Mouse (Mus musculus): ENCODE results near the gene Baiap2. TPM values are rescaled to one million over a fixed set of nuclear protein-coding genes. Genes with fewer than 3 reads are reported as not detected.
A peak's percentile ranks its signal among the peaks of the same experiment; 100 is the strongest.

Baiap2 gene
- polyA plus RNA-seq, 1 experiment from 2014 or later, result 13.9 TPM

DNA sequence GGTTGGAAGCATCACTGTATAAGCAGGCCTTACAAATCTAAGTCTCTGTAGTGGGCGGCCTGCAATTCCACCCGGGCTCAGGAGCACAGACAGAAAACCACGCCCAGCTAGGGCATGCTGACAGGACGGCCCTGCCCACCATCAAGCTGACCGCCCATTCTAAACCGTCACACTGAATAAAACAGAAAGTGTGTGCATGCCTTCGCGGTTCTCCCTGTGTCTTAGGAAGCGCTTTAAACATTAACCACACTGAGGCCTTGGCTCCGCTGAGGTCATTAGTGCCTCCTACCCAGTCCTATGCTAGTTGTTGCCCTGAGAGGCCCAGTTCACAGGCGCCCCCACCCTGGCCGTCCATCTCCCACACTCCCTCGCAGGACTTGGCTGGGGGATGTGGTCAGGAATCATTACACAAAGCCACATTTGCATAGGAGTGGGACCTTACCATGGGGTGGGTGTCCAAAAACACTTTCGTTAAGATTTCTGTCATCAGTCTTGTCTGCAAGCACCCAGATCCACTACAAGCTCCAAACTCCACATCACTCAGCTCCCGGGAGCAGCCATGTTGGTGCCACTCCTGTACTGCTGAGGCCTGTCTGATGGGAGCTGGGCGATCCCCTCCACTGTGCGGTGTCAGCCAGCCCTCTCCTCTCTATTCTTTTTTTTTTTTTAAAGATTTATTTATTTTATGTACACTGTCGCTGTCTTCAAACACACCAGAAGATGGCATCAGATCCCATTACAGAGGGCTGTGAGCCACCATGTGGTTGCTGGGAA lies 85.9 kb downstream of the Baiap2 start:
- Histone ChIP-seq H3K4me1 (ENCODE audit: control insufficient read depth, insufficient read depth, low read length) (no peaks in the 10 kb centered on the region), H3K4me2 (ENCODE audit: low read depth, low read length) (no peak overlapping the region), H3K9me3 (replicated peaks; ENCODE audit: control insufficient read depth, low read length) (no peaks in the 10 kb centered on the region), H3K36me3 (ENCODE audit: control insufficient read depth, insufficient read depth) (no peaks in the 10 kb centered on the region), H3K9ac (ENCODE audit: low read length) (no peak overlapping the region), H3K27me3 (ENCODE audit: control insufficient read depth, insufficient read depth, low read length) (no peaks in the 10 kb centered on the region), H3K27ac (ENCODE audit: low read length) (no peak overlapping the region), H3K4me3 (ENCODE audit: low read length) (no peak overlapping the region)
- 71% methylated on average over 18 of the region's 18 CpGs for WGBS
- no peak for ATAC-seq (replicated peaks; ENCODE audit: extremely low read depth, insufficient read depth, low FRiP score)

DNA sequence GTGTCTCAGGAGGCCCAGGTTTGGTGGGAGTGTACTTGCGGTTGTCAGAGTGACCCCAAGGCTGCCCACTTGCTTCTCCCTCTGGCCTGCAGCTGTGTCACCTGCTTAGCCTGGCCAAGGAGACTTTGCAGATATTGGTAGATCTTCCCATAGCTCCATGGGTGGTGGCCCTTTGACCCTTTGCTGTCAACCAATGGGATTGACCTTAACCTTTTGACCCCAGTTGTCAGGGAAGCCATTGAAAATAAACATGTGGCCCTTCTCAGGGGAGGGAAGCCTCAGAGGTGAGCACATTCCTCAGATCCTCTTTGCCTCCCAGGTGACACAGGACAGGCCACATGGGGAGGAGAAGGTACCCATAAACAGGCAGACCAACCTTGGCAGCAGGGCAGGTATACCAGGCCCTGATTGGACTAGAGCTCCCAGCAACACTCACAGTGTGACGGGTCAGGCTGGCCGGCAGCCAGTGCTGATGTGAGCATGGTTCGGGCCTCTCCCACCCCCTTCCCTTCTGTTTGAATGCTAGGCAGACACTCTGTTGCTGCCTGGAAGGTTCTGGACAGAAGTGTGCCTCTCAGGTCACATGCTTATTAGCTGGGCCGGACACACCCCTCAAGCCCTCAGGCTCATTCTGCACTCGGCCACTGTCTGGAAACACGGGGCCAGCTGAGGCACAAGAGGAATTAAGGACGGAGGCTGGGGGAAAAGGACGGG lies 87.0 kb downstream of the Baiap2 start:
- Histone ChIP-seq H3K4me1 (ENCODE audit: control insufficient read depth, insufficient read depth, low read length) (no peaks in the 10 kb centered on the region), H3K4me3 (ENCODE audit: low read length) (no peak overlapping the region), H3K9me3 (replicated peaks; ENCODE audit: control insufficient read depth, low read length) (no peaks in the 10 kb centered on the region), H3K27me3 (ENCODE audit: control insufficient read depth, insufficient read depth, low read length) (no peaks in the 10 kb centered on the region), H3K27ac (ENCODE audit: low read length) (no peak overlapping the region), H3K4me2 (ENCODE audit: low read depth, low read length) (no peak overlapping the region), H3K36me3 (ENCODE audit: control insufficient read depth, insufficient read depth) (no peaks in the 10 kb centered on the region), H3K9ac (ENCODE audit: low read length) (no peak overlapping the region)
- 41% methylated on average over 9 of the region's 9 CpGs for WGBS
- ATAC-seq (replicated peaks; ENCODE audit: extremely low read depth, insufficient read depth, low FRiP score), result peak; percentile 23; the same call in 1 of the 2 replicates

DNA sequence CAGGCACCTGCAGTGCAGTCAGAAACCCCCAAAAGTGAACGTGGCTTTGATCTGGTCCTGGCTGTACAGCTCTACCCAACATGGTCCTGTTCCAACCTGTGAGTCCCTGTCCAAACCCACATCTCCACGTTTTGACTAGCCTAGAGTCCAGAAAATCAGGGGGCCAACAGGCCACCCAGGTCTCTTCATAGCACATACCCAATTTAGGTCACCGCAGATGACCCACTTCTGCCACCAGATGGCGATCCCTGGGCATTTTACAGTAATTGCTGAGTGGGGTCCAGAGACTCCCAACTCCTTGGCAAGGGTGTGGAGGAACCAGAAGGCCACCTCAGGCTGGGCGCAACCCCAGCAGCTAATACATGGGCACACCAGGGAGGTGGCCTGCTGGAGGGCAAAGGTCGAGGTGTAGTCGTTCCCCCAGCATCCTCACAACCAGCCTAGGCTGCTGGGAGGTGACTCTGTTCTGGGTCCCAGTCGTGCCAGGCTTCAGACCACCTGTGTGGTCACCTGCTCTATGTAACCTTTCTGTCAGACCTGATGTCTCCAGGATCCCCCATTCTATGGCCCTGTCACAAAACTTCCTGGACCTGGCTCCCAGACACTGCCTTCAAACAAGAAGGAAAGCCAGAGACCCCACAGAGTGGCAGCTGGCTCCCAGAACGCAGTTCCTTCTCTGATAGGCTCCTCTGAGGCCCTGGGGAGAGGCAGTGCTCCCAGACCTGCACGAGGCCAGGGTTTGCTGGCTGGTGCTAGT lies 87.8 kb downstream of the Baiap2 start:
- no peaks in the 10 kb centered on the region for H3K9me3 ChIP-seq (replicated peaks; ENCODE audit: control insufficient read depth, low read length)
- 0 out of 2 replicates have a peak, but pooled peaks have one; percentile 54 for ATAC-seq (replicated peaks; ENCODE audit: extremely low read depth, insufficient read depth, low FRiP score)
- H3K36me3 ChIP-seq (ENCODE audit: control insufficient read depth, insufficient read depth), result no peaks in the 10 kb centered on the region
- WGBS, result 39% methylated on average over 10 of the region's 10 CpGs
- H3K9ac ChIP-seq (ENCODE audit: low read length), result no peak overlapping the region
- no peak overlapping the region for H3K27ac ChIP-seq (ENCODE audit: low read length)
- no peak overlapping the region for H3K4me2 ChIP-seq (ENCODE audit: low read depth, low read length)
- no peak overlapping the region for H3K4me3 ChIP-seq (ENCODE audit: low read length)
- H3K27me3 ChIP-seq (ENCODE audit: control insufficient read depth, insufficient read depth, low read length), result no peaks in the 10 kb centered on the region
- no peaks in the 10 kb centered on the region for H3K4me1 ChIP-seq (ENCODE audit: control insufficient read depth, insufficient read depth, low read length)

DNA sequence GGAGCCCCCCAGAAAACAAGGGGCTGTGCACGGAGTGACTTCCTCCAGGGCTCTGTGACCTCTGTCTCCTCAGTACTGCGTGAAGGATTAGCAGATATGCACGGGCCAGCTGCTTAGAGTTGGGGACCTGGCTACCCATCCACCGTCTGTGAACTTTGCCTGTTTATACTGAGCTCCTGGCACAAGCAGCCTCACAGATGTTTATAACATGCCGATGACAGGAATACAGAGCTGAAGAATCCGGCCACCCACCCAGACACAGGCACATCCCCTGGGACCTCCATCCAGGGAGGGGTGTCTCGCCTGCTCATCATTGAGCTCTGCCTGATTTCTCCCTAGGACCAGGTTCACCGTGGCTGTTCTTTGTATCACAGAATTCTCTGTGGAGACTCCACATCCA lies 89.5 kb downstream of the Baiap2 start:
- no peaks in the 10 kb centered on the region for H3K36me3 ChIP-seq (ENCODE audit: control insufficient read depth, insufficient read depth)
- no peak for ATAC-seq (replicated peaks; ENCODE audit: extremely low read depth, insufficient read depth, low FRiP score)
- no peak overlapping the region for H3K4me2 ChIP-seq (ENCODE audit: low read depth, low read length)
- H3K27ac ChIP-seq (ENCODE audit: low read length), result no peak overlapping the region
- no peaks in the 10 kb centered on the region for H3K4me1 ChIP-seq (ENCODE audit: control insufficient read depth, insufficient read depth, low read length)
- no peaks in the 10 kb centered on the region for H3K9me3 ChIP-seq (replicated peaks; ENCODE audit: control insufficient read depth, low read length)
- H3K4me3 ChIP-seq (ENCODE audit: low read length), result no peak overlapping the region
- H3K9ac ChIP-seq (ENCODE audit: low read length), result no peak overlapping the region
- WGBS, result 55% methylated on average over 8 of the region's 8 CpGs
- no peaks in the 10 kb centered on the region for H3K27me3 ChIP-seq (ENCODE audit: control insufficient read depth, insufficient read depth, low read length)

DNA sequence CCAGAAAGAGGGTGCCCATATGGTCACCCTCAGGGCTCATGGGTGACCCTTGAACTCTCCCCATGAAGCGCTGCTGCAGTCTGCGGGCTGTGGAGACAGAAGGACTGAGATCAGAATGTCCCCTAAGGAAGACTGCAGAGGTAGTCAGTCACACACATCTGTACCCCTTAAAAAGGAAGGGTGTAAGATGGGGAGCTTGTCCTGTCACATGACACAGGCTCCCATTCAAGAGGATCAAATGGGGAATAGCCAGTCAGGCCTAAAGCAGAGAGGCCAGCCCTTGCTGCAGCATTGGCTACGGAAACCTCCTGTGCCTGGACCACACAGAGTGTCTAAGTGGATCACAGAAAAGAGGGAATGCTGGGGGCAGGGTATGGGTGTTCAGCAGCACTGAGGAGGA lies 90.9 kb downstream of the Baiap2 start:
- H3K4me3 ChIP-seq (ENCODE audit: low read length), result no peak overlapping the region
- no peak overlapping the region for H3K9ac ChIP-seq (ENCODE audit: low read length)
- H3K9me3 ChIP-seq (replicated peaks; ENCODE audit: control insufficient read depth, low read length), result no peaks in the 10 kb centered on the region
- H3K27me3 ChIP-seq (ENCODE audit: control insufficient read depth, insufficient read depth, low read length), result no peaks in the 10 kb centered on the region; the same call in 1 of the 2 replicates
- H3K27ac ChIP-seq (ENCODE audit: low read length), result no peak overlapping the region
- H3K4me1 ChIP-seq (ENCODE audit: control insufficient read depth, insufficient read depth, low read length), result no peaks in the 10 kb centered on the region
- no peak overlapping the region for H3K4me2 ChIP-seq (ENCODE audit: low read depth, low read length)
- WGBS, result 86% methylated on average over 3 of the region's 3 CpGs
- H3K36me3 ChIP-seq (ENCODE audit: control insufficient read depth, insufficient read depth), result no peaks in the 10 kb centered on the region
- no peak for ATAC-seq (replicated peaks; ENCODE audit: extremely low read depth, insufficient read depth, low FRiP score)

DNA sequence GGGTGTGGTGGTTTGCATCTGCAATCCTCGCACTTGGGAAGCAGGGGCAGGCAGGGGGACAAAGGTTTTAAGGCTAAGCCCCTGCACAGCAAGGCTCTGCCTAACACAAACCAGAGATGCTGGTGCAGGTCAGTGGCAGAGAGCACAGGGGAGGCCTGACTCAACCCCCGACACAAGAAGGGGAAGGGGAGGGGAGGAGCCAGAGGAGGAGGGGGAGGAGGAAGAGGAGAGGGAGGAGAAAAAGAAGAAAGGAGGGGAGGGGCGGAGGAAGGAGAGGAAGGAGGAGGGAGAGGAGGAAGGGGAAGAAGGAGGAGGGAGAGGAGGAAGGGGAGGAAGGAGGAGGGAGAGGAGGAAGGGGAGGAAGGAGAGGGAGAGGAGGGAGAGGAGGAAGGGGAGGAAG lies 91.7 kb downstream of the Baiap2 start:
- 44% methylated on average over 3 of the region's 3 CpGs for WGBS
- ATAC-seq (replicated peaks; ENCODE audit: extremely low read depth, insufficient read depth, low FRiP score), result no peak
- H3K27ac ChIP-seq (ENCODE audit: low read length), result no peak overlapping the region

DNA sequence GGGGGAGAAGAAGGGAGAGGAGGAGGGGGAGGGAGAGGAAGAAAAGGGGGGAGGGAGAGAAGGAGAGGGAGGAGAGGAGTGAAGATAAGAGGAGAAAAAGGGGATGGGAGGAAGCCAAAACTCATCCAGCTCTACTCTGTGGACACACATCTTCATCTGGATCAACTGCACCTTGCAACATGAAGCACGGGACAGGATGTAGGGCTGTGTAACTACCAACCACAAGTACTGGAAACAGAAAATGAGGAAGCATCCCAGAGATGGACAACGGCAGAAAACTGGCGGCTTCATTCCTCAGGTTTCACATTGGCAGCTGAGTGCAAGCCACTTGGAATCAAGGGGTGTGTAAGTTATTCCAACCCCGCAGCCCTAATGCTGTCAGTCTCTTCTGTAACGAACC lies 92.2 kb downstream of the Baiap2 start:
- Histone ChIP-seq H3K4me3 (ENCODE audit: low read length) (no peak overlapping the region), H3K4me2 (ENCODE audit: low read depth, low read length) (no peak overlapping the region), H3K9me3 (replicated peaks; ENCODE audit: control insufficient read depth, low read length) (no peaks in the 10 kb centered on the region), H3K36me3 (ENCODE audit: control insufficient read depth, insufficient read depth) (no peaks in the 10 kb centered on the region), H3K27ac (ENCODE audit: low read length) (no peak overlapping the region), H3K9ac (ENCODE audit: low read length) (no peak overlapping the region), H3K4me1 (ENCODE audit: control insufficient read depth, insufficient read depth, low read length) (peaks cover 9% of the 10 kb centered on the region), H3K27me3 (ENCODE audit: control insufficient read depth, insufficient read depth, low read length) (no peaks in the 10 kb centered on the region; the same call in 1 of the 2 replicates)
- WGBS, result 58% methylated on average over 5 of the region's 5 CpGs
- ATAC-seq (replicated peaks; ENCODE audit: extremely low read depth, insufficient read depth, low FRiP score), result no peak

More for the DNA sequence above, 91.7 kb downstream of the Baiap2 start:
- H3K9me3 ChIP-seq (replicated peaks; ENCODE audit: control insufficient read depth, low read length), result no peaks in the 10 kb centered on the region
- H3K4me2 ChIP-seq (ENCODE audit: low read depth, low read length), result no peak overlapping the region
- no peaks in the 10 kb centered on the region for H3K36me3 ChIP-seq (ENCODE audit: control insufficient read depth, insufficient read depth)
- H3K4me1 ChIP-seq (ENCODE audit: control insufficient read depth, insufficient read depth, low read length), result peaks cover 5% of the 10 kb centered on the region
- no peaks in the 10 kb centered on the region; the same call in 1 of the 2 replicates for H3K27me3 ChIP-seq (ENCODE audit: control insufficient read depth, insufficient read depth, low read length)
- no peak overlapping the region for H3K9ac ChIP-seq (ENCODE audit: low read length)
- no peak overlapping the region for H3K4me3 ChIP-seq (ENCODE audit: low read length)

DNA sequence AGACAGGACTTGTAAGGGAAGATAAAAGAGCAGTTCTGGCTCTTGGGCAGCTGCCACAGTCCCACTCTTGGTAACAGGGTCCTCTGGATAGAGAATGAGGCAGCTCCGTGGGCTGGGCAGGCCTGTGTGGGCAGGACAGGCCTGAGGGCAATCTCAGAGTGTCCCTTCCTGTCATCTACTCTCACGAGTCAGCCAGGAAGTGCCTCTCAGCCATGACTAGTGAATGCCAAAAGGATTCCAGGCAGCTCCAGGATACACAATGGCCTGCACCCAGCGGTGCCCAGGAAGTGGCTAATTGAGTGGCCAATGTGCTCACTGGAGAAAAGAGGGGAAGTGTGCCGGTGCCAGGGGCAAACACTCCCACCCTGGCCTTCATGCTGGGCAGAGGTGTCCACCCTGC lies 97.0 kb downstream of the Baiap2 start:
- 27% methylated on average over 4 of the region's 4 CpGs for WGBS
- Histone ChIP-seq H3K27ac (ENCODE audit: low read length) (peak overlapping the region; percentile 87), H3K9ac (ENCODE audit: low read length) (peak overlapping the region; percentile 18; the same call in 1 of the 2 replicates), H3K4me1 (ENCODE audit: control insufficient read depth, insufficient read depth, low read length) (peaks cover 23% of the 10 kb centered on the region), H3K36me3 (ENCODE audit: control insufficient read depth, insufficient read depth) (no peaks in the 10 kb centered on the region), H3K27me3 (ENCODE audit: control insufficient read depth, insufficient read depth, low read length) (no peaks in the 10 kb centered on the region; the same call in 1 of the 2 replicates), H3K4me2 (ENCODE audit: low read depth, low read length) (no peak overlapping the region), H3K9me3 (replicated peaks; ENCODE audit: control insufficient read depth, low read length) (no peaks in the 10 kb centered on the region), H3K4me3 (ENCODE audit: low read length) (no peak overlapping the region)
- peak; percentile 34; the same call in 1 of the 2 replicates for ATAC-seq (replicated peaks; ENCODE audit: extremely low read depth, insufficient read depth, low FRiP score)

All from heart, embryonic 16.5 days (tissue).